Mouse (Mus musculus) liver, adult 2 months (tissue): ENCODE data around the gene Defb26. TPM values are rescaled to one million over a fixed set of nuclear protein-coding genes. Genes with fewer than 3 reads are reported as not detected.

Experiments used
- DNase-seq: peaks from one replicate; pipeline ENCODE4 v3.0.0-alpha.2; 2011; ENCODE audit warnings: low read depth, low spot score; ENCODE audit errors: extremely low read depth
- H3K27ac ChIP-seq: fragments of 200-500 bp; replicated peaks from 2 replicates; pipeline ENCODE4 v1.5.1; 2012; ENCODE audit warnings: low read depth, mild to moderate bottlenecking, control low read depth, inconsistent platforms, low read length; ENCODE audit not compliant: insufficient read depth
- H3K27me3 ChIP-seq: fragments of 200-500 bp; 2 replicates; pipeline ENCODE4 v1.6.1; 2012; ENCODE audit warnings: mild to moderate bottlenecking, moderate library complexity, low read length, inconsistent platforms; ENCODE audit not compliant: control insufficient read depth, insufficient read depth
- H3K36me3 ChIP-seq: fragments of 200-500 bp; 2 replicates; pipeline ENCODE4 v1.6.1; 2012; ENCODE audit warnings: low read length, inconsistent platforms; ENCODE audit not compliant: control insufficient read depth, insufficient read depth
- H3K4me1 ChIP-seq: fragments of 200-500 bp; 2 replicates; pipeline ENCODE4 v1.6.1; 2011; ENCODE audit warnings: low read length; ENCODE audit not compliant: control insufficient read depth, insufficient read depth
- H3K4me3 ChIP-seq: fragments of 200-500 bp; 2 replicates; pipeline ENCODE4 v1.5.1; 2011; ENCODE audit warnings: low read depth, mild to moderate bottlenecking, control low read depth, low read length, moderate library complexity; ENCODE audit not compliant: insufficient read depth
- H3K79me2 ChIP-seq: fragments of 200-500 bp; 2 replicates; pipeline ENCODE4 v1.6.1; 2012; ENCODE audit warnings: inconsistent platforms, mild to moderate bottlenecking, low read length, moderate library complexity; ENCODE audit not compliant: control insufficient read depth, insufficient read depth
- H3K9ac ChIP-seq: fragments of 200-500 bp; 2 replicates; pipeline ENCODE4 v1.6.1; 2012; ENCODE audit warnings: low read depth, mild to moderate bottlenecking, control low read depth, inconsistent platforms, low read length
- CTCF ChIP-seq: fragments of 200-500 bp; IDR thresholded peaks from 2 replicates; pipeline ENCODE4 v1.5.1; 2011; ENCODE audit warnings: low read depth, low read length, control low read depth
- POLR2A ChIP-seq: fragments of 200-500 bp; IDR thresholded peaks from 2 replicates; pipeline ENCODE4 v1.6.1; 2011; ENCODE audit warnings: low read length, control low read depth; ENCODE audit not compliant: insufficient read depth; ENCODE audit errors: extremely low read depth
- WGBS: fragments of 180-500 bp; shearing (Covaris S2); methylation state at CpG from one replicate; pipeline ENCODE4 v1.1.7; 2018; 5-methylcytosine and 5-hydroxymethylcytosine counted together
- polyA plus RNA-seq: library from polyadenylated mRNA; depleted of rRNA; stranded (reverse); fragments of >200 nt; gene quantifications from 2 replicates; pipeline ENCODE4 v1.2.3, GENCODE M21; 2012
- total RNA-seq: library from RNA; depleted of rRNA; stranded (reverse); fragments of >200 nt; gene quantifications from 2 replicates; pipeline ENCODE4 v1.2.3, GENCODE M21; 2014

The Defb26 gene
- total and polyA plus RNA-seq, 2 experiments = not detected

DNA sequence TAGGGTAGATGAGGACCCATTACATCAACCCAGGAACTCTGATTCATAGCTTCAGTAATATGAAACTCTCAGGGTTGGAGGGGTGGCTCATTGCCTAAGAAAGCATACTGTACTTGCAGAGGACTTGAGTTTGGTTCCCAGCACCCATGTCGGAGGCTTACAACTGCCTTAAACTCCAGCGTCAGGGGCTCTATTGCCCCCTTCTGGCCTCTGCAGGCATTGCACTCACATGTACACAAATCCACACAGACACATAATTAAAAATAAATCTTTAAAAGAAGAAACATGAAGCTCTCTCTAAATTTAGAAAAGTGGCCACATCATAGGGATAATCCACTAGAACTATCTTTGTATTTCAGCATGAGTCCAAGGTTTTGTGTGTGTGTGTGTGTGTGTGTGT lies 31.4 kb upstream of the Defb26 start:
- 74% methylated on average over 2 of the region's 2 CpGs for WGBS
- DNase-seq = no peak
- H3K27ac ChIP-seq = no peak overlapping the region
- H3K27me3 ChIP-seq = no peaks in the 10 kb centered on the region
- peaks cover 5% of the 10 kb centered on the region; the same call in 1 of the 2 replicates for H3K4me1 ChIP-seq
- no peak overlapping the region for H3K4me3 ChIP-seq
- no peaks in the 10 kb centered on the region for H3K79me2 ChIP-seq
- no peaks in the 10 kb centered on the region for H3K36me3 ChIP-seq
- H3K9ac ChIP-seq = no peak overlapping the region
- TF ChIP-seq POLR2A = no peak
- TF ChIP-seq CTCF = no peak

DNA sequence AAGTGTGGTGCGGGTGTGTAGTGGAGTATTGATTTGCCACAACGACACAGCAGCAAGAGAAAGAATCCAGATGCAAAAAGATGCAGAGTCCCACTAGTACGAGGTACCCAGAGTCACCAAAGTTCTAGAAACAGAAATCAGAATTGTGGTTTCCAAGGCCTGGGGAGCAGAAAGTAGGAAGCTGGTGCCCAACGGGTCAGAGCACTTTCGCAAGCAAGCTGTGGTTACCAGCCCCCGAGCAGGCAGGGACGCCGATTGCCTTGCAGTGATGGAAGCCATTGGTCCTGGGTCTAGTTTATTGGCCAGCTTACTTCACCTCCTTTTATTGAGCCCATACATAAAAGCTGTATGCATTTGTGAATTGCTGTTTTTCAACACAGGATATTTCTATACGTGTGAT lies 30.5 kb upstream of the Defb26 start:
- Histone ChIP-seq H3K36me3 (no peaks in the 10 kb centered on the region), H3K79me2 (no peaks in the 10 kb centered on the region), H3K4me3 (no peak overlapping the region), H3K27me3 (no peaks in the 10 kb centered on the region), H3K9ac (no peak overlapping the region), H3K4me1 (no peaks in the 10 kb centered on the region), H3K27ac (no peak overlapping the region)
- WGBS = 71% methylated on average over 9 of the region's 9 CpGs
- no peak for TF ChIP-seq POLR2A
- no peak for TF ChIP-seq CTCF
- DNase-seq = no peak

DNA sequence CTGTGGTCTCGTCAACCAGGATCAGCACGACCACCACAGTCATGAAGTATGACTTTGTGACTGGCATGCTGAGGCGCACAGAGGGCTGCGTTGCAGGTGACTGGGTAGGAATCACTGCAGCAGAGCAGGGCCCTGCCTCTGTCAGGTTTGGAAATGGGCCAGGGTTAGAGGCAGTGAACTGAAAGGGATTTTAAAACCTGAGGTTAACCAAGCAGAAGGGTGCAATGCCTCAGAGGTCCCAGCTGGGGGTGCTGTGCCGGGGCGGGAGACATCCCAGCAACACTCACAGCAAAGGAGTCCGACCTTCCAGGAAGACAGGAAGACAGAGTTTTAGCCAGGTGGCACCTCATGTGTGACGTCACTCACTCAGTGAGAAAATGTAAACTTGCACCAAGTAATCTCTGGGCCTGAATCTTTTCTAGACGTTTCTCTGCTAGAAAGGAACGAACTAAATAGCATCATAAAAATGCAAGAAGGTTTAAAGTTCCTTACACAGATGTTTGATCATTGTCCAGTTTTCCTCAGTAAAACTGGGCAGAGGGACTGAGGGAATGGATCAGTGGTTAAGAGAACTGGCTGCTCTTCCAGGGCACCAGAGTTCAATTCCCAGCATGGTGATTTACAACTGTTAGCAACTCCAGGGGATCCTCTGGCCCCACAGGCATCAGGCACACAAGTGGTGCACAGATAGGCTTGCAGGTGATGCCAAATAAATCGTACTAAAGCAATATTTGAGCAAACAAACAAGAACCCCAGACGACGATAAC lies 28.6 kb upstream of the Defb26 start, which contains the start of gene Defb29:
Defb29 (minus strand) TSS at position 155 of the 767 bp plus-strand sequence.
- Histone ChIP-seq H3K27ac (no peak within 1 kb of the TSS), H3K4me1 (no peaks in the 10 kb centered on the region), H3K4me3 (no peak within 1 kb of the TSS), H3K9ac (no peak within 1 kb of the TSS), H3K79me2 (no peaks in the 10 kb centered on the region), H3K36me3 (no peaks in the 10 kb centered on the region), H3K27me3 (no peaks in the 10 kb centered on the region)
- no peak for DNase-seq
- no peak for TF ChIP-seq POLR2A
- 0 out of 2 replicates have a peak, but pooled peaks have one; percentile 26 for TF ChIP-seq CTCF
- WGBS = 54% methylated on average over 13 of the region's 13 CpGs

DNA sequence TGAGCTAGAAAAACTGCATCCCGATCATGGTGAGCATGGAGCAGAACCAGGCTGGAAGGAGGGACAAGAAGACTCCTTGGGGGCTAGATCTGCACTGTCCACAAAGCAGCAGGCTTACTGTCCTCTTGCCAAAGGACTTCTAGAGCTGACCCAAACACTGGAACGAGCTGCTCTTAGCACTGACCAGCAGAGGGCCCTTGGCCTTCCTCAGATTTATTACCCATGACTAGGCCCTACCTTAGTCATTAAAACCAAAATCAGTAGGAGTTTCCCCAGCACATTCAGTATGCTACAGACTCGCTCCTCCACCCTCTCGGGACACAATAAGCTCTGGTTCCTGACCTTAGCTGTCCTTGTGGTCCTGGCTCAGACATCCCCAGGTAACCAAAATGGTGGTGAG lies 6.5 kb upstream of the Defb26 start, which contains the start of gene Defb28:
Defb28 (plus strand) TSS at position 275 of the 400 bp plus-strand sequence.
- 80% methylated on average over 4 of the region's 4 CpGs for WGBS

DNA sequence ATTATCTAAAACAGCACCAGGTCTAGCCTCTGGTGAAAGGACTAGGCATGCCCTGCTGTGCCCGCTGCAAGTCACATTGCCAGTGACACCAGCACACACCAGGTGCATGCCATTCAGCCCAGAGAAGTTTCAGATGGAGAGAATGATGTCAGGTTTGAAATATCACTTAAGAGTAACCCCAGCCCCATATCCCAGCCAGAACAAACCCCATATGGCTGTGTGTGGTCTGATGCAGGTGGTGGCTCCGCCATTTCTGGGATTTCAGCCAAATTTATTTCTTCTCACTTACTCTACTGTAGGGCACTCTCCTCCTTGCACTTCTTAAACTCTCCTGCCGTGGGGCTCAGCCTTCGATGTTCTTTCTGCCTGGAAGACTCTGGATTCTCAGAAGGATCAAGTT lies 4.6 kb upstream of the Defb26 start:
- Histone ChIP-seq H3K4me1 (no peaks in the 10 kb centered on the region), H3K36me3 (no peaks in the 10 kb centered on the region), H3K27me3 (peaks cover 2% of the 10 kb centered on the region; the same call in 1 of the 2 replicates), H3K79me2 (no peaks in the 10 kb centered on the region), H3K9ac (no peak overlapping the region), H3K4me3 (no peak overlapping the region), H3K27ac (no peak overlapping the region)
- DNase-seq = no peak
- WGBS = 86% methylated on average over 4 of the region's 4 CpGs
- no peak for TF ChIP-seq CTCF
- TF ChIP-seq POLR2A = no peak

More for the DNA sequence above, 6.5 kb upstream of the Defb26 start, which contains the start of gene Defb28:
- Histone ChIP-seq H3K36me3 (no peaks in the 10 kb centered on the region), H3K4me3 (no peak within 1 kb of the TSS), H3K79me2 (no peaks in the 10 kb centered on the region), H3K27me3 (no peaks in the 10 kb centered on the region), H3K27ac (no peak within 1 kb of the TSS), H3K4me1 (no peaks in the 10 kb centered on the region), H3K9ac (no peak within 1 kb of the TSS)
- TF ChIP-seq POLR2A (no peak), CTCF (no peak)
- DNase-seq = no peak

DNA sequence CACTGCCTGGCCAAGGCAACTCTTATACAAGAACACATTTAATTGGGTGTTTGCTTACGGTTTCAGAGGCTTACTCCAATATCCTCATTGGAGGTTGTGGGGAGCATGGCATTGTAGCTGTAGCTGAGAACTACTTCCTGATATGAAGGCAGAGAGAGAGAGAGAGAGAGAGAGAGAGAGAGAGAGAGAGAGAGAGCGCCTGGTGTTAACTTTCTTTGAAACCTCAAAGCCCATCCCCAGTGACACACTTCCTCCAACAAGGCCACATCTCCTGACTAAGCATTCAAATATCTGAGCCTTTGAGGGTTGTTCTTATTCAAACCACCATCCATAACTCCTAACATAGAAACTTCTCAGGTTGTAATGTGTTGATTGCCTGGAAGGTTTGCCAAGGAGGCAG lies 7.5 kb downstream of the Defb26 start:
- Histone ChIP-seq H3K27ac (no peak overlapping the region), H3K36me3 (no peaks in the 10 kb centered on the region), H3K79me2 (no peaks in the 10 kb centered on the region), H3K4me1 (no peaks in the 10 kb centered on the region), H3K27me3 (no peaks in the 10 kb centered on the region), H3K4me3 (no peak overlapping the region), H3K9ac (no peak overlapping the region)
- TF ChIP-seq POLR2A (no peak), CTCF (no peak)
- no peak for DNase-seq
- 67% methylated on average over 2 of the region's 2 CpGs for WGBS
